Mouse (Mus musculus) ovary, postnatal 10 days (tissue): ENCODE measurements around the gene Stk19.
"Not testable (repeated sequence)": the region's sequence is repeated elsewhere in the genome, so short reads cannot be mapped to it uniquely, and the experiment has no call there.

Source experiments
- DNase-seq: peaks from one replicate; pipeline ENCODE4 v3.0.0; 2022; ENCODE audit warnings: low spot score

Stk19 gene

DNA sequence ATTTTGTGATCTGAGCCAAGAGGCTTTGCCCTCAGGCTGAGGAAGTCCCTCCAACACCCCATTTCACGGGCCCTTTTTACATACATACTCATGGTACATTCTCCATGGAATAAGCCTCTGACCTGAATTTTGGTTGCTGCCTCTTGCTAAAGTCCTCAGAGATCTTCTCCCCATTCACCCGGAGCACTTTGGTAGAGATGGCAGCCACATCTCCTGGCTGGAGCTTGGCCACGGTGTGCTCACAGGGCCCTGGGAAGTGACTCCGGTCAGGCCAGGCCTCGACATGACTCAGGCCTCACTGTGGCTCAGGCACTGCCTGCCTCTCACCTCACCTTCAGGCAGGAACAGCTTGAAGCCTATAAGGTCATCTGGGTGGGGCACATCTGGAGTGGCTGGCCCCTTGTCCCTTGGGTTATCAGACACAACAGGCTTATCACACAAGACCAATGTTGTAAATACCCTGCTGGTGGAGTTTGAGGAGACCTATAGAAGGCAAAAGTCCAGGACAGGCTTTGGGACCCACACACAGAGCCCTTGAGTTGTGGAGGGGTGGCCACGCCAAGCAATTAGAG is 4.1 kb upstream of the Stk19 start:
- DNase-seq, result no peak

DNA sequence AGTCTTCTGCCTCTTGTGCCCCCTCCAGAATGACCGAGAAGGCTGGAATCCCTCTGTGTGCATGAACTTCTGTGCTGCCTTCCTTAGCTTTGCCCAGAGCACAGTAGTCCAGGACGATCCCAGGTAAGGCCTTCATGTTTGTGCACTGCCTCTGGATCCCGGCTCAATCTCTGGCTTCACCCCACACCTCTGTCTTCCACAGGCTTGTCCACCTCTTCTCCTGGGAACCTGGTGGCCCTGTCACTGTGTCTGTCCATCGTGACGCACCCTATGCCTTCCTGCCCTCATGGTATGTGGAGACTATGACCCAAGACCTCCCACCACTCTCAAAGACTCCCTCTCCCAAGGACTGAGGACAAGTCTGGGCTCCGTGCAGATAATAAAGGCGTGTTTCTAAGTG is 2.0 kb upstream of the Stk19 start:
- DNase-seq, result no peak

DNA sequence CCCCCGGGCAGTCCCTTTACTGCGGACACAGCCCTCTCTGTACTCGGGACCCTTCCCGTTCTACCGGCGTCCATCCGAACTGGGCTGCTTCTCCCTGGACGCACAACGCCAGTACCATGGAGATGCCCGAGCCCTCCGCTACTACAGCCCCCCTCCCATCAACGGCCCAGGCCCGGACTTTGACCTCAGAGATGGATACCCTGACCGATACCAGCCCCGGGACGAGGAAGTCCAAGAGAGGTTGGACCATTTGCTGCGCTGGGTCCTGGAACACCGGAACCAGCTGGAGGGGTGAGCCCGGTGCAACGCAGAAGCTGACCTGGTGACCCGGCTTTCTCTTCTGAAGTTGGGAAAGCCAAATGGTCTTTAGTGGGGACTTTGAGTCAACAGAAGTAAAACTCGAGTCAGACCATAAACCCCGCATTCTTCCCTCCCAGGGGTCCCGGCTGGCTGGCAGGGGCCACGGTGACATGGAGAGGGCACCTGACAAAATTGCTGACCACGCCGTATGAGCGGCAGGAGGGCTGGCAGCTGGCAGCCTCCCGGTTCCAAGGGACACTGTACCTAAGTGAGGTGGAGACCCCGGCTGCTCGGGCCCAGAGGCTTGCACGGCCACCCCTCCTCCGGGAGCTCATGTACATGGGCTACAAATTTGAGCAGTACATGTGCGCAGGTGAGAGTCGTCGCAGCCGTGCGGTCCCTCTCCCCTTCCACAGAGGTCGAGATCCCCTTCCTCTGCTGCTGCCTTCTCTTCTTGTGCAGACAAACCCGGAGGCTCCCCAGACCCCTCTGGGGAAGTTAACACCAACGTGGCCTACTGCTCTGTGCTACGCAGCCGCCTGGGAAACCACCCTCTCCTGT is 949 bp upstream of the Stk19 start:
- no peak for DNase-seq

DNA sequence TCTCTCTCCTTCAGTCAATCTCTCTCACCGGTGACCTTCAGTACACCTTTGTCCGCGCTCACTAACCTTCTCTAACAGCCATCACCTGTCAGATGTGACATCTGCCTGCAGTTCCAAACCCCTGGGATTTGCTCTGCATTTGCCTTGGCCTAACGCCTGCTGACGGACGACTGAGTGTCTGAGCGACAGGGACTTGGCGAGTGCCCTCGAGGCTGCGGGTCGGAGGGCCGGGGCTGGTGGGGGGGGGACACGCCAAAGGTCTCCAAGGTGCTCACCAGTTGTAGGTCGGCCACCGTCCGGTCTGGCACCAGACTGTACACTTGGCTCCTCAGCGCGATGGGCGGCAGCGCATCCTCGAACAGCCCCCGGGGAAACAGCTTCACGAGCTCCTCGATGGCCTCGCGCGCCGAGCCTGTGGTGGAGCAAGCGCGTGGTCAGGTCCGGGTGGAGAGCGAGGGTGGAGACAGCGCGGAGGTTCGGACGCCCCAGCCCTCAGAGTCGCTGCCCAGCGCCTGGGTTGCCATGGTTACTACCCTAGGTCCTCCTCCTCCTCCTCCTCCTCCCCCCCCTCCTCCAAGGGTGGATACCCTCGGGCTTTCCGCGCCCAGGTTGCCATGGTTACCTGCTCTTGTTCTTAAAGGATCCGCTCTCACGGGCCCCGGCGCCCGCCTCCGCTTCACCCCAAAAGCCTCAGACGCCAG is 440 bp downstream of the Stk19 start:
- no peak for DNase-seq

DNA sequence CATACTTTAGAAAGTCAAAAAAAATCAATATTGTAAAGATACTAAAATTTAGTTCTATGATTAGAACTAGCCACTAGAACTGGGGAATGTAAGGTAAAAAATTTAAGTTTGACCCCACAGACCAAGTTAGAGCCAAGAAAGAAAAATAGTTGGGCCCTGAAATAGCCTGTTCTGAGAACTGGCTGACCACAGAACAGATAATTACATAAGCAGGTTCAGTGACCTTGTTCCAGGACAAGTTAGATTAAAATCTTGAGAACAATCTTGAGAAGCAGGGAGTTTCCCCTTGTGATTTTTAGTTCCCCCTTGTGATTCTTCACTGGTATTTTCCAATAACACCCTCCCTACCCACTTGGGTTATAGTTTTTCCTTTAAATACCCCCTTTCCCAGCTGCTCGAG is 6.0 kb downstream of the Stk19 start:
- DNase-seq, result not testable (repeated sequence)

DNA sequence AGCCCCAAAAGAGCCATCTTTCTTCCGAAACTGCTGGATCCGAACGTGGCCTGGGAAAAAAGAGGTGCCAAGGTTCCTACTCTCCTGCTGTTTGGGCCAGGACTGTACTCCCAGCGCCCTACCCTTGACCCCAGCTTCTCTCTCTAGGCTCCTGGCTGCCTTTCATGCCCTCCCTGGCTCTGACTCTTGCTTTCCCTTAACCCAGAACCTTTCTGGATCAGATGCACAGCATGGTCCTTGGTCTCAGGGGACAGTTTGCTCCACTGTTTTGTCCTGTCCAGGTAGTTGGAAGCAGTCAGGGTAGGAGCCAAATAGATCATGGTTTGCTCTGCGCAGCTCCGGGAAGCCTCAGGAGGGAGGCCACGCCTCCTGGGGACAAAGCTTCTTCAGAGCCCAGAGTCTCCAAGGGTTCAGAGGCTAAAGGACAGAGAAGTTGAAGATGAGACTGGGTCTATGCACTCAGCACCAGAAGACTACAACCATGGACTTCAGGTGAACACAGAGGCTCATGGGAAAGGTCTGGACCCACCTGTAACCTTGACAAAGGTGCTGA is 21.9 kb downstream of the Stk19 start:
- no peak for DNase-seq

DNA sequence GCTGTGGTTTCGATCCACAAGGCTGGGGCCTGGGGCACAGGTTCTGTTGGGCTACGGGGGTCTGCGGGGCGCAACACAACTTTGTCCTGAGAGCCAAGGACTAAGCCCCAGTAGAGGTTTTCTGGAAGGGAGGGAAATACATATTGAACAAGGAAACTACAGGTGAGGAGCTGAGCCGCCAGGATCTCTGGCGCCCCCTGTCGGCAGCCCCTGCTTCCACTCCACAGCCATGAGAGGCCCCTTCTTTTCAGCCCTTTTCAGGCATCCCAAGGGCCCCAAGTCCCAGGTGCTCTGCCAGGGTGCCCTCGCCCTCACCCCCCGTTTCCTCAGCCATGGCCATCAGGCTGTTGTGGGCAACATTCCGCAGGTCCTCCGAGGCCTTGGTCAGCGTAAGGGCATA is 23.0 kb downstream of the Stk19 start:
- DNase-seq, result not testable (repeated sequence)

DNA sequence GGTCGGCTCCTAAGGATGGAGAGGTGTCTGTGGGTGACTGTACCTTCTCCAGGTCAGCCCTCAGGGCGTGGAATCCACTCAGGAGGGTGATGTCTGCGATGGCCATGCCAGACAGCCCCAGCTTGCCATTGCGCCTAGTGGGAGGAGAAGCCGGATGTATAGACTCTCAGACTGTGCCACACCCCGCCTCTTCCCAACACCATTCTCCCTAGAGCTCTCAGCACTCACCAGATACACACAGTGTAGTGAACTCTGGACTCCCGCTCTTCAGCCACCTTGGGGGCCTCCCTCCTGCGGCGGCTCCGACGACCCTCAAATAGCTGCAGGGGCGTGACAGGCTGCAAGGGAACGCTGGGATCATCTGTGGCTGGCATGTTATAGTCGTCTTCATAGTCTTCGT is 25.5 kb downstream of the Stk19 start:
- DNase-seq, result no peak

DNA sequence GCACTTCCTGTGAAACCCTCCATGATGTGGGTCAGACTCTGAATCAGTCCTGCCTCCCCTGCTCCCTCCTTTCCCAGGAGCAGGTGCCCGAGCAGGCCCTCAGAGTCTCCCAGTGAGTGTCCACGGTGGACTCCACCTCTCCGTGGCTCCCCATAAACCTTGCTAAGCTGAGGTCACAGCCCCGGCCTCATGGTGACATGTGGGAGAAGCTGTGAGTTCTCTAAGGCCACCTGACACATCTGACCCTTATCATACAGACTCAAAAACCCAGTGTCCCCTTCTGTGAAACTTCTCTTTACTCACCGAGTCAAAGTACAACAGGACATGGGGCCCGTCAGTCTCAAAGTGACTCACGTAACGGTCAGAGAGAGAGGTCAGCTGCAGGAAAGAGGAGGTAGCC is 25.9 kb downstream of the Stk19 start:
- DNase-seq, result not testable (repeated sequence)

DNA sequence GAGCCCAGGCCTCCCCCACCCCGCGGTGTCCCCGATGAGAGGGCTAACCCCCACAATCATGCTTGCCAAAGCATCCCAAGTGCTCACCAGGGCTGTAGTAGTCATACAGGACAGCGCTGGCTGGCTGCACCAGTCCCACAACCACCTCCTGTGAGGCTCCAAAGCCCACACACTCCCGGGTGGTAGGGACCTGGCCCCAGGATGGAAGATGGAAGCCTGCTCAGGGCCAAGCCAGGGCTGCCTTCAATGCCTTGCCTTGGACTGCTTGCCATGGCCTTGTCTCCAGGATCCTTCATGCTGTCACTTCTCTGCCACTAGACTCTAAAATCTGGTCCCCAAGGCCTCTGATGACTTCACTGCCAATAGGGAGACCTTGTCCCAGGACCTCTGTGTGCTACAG is 26.3 kb downstream of the Stk19 start:
- DNase-seq, result not testable (repeated sequence)

DNA sequence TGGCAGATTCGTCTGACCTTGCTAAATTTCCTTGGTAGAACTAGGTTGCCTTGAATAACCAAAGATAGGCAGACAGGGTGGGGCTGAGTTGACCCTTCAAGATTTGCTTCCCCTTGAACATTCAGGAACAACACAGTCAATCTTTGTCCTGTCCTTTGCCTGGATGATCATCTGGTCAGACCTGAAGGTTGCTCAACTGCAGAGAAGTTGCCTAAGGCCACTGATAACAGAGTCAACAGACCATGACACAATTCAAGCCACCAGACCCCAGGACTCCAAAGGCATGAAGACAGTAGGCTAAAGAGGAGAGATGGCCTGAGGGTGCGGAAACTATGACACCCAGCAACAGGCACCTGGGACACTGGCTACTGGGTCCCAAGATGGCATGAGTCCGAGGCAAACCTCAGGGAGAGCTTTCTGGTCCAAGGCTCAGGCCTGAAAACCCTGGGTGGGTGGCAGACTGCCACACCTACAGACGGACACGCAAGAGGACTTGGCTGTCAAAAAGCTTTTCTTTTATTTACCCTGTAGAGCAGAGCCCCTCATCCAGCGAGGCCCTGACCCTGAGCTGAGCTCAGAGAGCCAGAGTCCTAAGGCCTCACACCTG is 28.0 kb downstream of the Stk19 start:
- DNase-seq, result no peak

DNA sequence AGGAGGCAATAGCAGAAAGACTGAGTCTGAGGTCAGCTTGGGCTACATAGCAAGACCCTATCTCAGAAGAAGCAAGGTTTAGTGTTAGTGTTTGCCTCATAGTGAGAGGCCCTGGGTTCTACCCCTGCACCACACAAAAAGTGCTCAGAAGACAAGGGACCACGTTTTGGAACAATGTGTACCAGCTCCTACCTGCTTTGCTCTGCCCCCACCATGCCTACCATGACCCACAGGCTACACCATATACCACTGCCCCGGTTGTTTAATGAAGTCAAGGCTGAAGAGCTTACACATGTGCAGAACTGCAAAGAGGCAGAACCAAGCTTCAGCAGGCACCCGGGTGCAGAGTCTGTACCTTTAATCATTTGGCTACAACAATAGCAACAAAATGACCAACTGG is 29.6 kb downstream of the Stk19 start:
- DNase-seq, result no peak

DNA sequence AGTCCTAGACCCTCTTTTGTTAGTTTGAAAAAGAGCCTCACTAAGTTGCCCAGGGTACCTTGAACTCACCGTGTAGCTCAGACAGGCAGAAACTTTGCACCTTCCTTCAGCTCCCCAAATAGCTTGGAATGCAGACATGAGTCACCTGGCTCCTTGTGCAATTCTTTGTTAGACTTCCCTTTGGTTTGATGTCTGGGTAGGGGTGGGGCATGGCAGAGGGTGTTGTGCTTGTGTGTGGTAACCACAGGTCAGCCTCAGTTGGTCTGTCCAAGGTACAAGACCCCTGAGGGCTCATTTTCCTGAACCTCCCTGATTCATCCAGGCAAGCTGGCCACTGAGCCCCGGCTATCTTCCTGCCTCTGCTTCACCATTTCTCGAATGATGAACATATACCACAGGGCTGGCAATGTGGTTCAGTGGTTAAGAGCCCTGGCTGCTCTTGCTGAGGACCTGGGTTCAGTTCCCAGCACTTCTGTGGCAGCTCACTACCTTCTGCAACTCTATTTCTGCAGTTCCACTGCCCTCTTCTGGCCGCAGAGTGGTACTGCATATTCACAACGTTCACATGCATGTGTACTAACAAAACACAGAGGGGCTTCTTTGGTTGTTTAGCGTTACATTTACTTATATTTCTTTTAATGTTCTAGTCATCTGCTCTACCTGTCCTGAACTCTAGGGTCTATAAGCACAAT is 31.7 kb downstream of the Stk19 start:
- no peak for DNase-seq

DNA sequence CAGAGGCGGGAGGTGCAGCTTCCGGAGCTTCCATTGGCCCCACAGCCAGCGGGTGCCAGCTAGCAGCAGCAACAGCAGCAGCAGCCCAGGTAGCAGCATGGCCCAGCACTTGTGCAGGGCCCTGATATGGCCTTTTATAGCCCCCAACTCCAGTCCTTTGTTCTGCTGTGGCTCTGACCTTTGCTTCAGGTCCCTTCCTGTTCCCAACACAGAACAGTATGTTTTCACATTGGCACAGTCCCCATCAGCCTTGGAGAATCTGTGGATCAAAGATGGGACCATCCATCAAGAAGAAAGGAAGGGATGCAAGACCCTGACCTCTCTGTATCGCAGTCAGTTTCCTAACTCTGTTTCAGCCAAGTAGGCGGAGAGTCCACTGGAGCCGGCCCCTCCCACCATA is 32.4 kb downstream of the Stk19 start, which contains the start of gene Cyp21a1:
Gene Cyp21a1, minus strand, starts transcription at position 261 of the 400 bp plus-strand sequence.
- DNase-seq, result not testable (repeated sequence)

DNA sequence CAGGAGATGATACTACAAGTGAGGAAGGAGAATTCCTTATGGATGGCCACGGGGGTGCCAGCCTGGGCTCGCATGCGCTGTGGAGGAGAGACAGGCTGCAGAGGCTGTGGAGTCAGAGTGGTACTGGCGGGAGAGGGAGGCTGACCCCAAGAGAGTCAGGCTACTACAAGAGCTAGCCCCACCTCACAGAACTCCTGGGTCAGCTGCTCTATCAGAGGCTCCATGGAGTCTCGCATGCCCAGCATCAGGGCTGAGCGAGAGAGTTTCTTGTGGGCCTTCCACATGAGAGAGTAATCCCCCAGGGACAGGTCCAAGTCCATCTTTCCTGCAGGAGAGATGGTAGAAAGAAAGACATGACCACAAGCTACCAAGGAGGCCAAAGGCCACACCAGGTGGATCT is 33.4 kb downstream of the Stk19 start:
- not testable (repeated sequence) for DNase-seq

DNA sequence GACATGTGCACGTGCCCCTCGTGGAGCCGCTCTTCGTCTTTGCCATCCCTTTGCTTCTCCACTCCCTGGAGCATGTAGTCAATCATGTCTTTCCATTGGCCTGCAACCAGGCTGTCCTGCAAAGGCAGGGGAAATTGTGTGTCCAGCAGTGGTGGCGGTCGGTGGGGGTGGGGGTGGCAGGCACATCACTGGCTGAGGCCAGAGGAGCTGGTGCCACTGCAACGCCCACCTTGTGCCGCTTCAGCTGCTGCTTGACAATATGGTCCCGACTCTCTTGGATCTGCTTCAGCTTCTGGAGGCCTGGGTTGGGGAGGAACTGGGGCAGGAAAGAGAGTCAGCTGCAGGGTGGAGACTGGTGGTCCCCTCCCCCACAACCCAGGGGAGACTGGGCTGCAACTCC is 34.0 kb downstream of the Stk19 start:
- DNase-seq, result not testable (repeated sequence)

DNA sequence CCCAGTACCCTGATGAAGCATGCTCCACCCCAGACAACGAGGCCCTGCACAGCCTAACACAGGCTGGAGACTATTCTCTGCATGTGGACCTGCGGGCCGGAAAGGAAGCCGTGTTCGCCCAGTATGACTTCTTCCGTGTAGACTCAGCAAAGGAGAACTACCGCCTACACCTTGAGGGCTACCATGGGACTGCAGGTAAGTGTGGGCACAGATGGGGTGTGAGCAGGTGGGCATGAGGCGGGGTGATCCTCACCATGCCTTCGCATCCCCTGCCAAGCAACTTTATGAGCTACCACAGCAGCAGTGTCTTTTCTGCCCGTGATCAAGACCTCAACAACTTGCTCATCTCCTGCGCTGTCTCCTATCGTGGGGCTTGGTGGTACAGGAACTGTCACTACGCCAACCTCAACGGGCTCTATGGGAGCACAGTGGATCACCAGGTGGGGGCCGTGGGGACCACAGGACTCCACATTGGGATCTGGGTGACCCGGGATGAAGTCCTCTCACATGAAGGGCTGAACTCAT is 35.9 kb downstream of the Stk19 start:
- DNase-seq, result not testable (repeated sequence)

DNA sequence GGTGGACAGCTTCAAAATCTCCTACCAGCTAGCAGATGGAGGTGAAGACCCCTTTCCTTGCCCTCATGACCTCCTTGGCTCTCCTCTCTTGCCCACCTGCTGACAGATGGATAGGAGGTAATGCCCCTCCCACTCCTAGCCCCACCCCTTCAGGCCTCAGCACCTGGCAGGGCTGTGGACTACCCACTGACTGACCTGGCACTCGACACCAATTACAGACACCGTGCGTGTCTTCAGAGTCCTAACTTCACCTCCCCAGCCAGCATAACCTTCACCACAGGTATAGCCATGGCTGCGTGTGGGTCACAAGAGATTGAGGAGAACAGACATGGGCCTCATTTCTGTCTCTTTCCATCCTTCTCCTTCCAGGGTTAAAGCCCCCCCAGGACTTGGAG is 37.2 kb downstream of the Stk19 start:
- no peak for DNase-seq

DNA sequence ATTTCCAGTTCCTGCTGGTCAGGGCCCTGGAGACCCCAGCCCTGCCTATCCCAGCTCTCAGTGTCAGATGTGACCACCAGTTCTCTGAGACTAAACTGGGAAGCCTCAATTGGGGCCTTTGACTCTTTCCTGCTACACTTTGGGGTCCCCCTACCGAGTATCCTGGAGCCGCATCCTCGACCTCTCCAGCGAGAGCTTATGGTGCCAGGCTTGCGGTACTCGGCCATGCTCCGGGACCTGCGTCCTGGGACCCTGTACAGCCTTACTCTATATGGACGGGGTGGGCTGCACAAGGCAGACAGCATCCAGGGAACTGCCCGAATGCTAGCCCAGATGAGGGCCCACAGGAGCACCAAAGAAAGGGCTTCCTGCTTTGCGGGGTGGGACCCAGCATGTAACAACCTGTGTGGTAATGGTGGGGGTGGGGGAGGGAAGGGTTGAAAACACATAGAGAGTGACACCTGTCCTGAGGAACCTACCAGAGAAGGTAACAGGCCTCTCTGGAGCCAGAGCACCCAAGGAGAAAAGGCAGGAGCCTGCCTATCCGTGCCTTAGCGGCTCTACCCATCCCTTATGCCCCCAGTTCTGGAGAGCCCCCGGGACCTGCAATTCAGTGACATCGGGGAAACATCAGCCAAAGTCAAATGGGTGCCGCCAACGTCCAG is 37.7 kb downstream of the Stk19 start:
- no peak for DNase-seq

DNA sequence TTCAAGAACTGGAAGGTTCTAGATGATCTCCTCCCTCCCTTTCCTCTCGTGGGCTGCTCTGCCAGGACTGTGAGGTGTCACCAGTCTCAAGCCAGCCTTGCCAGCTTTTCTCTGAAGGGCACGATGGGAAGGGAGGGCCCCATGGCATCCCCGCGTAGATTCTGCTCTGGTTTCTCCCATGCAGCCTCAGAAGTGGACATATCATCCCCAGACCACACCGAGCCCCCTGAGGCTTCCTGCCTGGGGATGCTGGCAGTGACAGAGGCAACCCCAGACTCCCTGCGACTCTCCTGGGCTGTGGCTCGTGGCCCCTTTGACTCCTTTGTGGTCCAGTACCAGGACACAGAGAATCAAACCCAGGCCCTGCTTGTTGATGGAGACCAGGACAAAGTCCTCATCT is 38.7 kb downstream of the Stk19 start:
- DNase-seq, result not testable (repeated sequence)
